Mouse (Mus musculus): ENCODE data around the gene Mef2b. TPM values are rescaled to one million over a fixed set of nuclear protein-coding genes. Genes with fewer than 3 reads are reported as not detected.

Gene Mef2b
- total and polyA plus RNA-seq, 3 experiments: 60.1 to 232 (median 168) TPM

DNA sequence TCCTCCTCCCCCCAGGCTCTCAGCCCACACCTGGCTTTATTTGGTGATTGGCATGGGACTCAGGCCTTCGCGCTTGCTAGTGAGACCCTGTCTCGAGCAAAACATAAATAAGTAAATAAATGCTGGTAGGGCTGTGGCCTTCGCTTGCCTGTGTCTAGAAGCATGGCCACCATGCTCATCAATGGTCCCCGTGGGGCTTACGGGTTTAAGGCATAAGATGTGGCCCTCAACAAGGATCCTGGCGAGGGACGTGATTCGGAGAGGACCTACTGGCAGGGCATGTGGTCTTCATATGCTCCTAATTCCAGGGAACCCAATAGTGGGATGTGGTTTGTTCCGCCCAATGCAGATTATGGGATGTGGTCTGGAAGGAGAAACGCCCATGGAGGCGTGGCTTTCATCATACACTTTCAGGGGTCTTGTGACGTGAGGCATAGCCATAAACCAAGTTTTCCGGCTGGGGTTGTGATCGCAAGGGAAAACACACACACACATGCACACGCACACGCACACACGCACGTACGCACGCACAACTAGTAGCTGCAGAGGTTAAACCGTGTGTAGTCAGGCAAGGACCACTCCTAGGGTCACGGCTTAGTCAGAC lies 28.2 kb upstream of the Mef2b start:
- no peaks in the 10 kb centered on the region for H3K27me3 ChIP-seq (replicated peaks)
- no peak overlapping the region for H3K27ac ChIP-seq (ENCODE audit: insufficient read depth, low read depth)
- no peak overlapping the region for H3K9ac ChIP-seq (ENCODE audit: insufficient read depth, low read depth)
- dilution Hi-C loops (cut with MboI; ENCODE audit: extremely low pct_ligation_motif_present, extremely low pct_unique_long_range_greater_than_20kb, low sequenced_read_pairs) (no loop called here), in situ Hi-C loops (cut with MboI; ENCODE audit: low pct_ligation_motif_present, low pct_unique_long_range_greater_than_20kb, low sequenced_read_pairs) (no loop called here)
- peaks cover 0 to 18% of the 10 kb centered on the region in 2 experiments for H3K36me3 ChIP-seq (replicated peaks in 1 of 2; ENCODE audit: control insufficient read depth in 1 of 2, insufficient read depth in 1 of 2, low read length in 1 of 2)
- no peaks in the 10 kb centered on the region for H3K79me2 ChIP-seq (replicated peaks; ENCODE audit: control insufficient read depth, extremely low read depth, insufficient read depth, poor library complexity, severe bottlenecking)
- TF ChIP-seq EP300 (IDR thresholded peaks at IDR 0.05; ENCODE audit: low read length) (no peak), POLR2AphosphoS2 (IDR thresholded peaks at IDR 0.05; ENCODE audit: low read depth, low read length) (no peak), NRF1 (IDR thresholded peaks at IDR 0.05; ENCODE audit: low read depth, low read length) (no peak), MAZ (IDR thresholded peaks at IDR 0.05; ENCODE audit: low read depth, low read length) (no peak), TBP (conservative IDR thresholded peaks at IDR 0.05; ENCODE audit: low read depth, low read length) (no peak), CTCF (conservative IDR thresholded peaks at IDR 0.05 in 1 of 2, IDR thresholded peaks at IDR 0.05 in 1 of 2; ENCODE audit: low read depth in 2 of 2, low read length in 2 of 2) (no peak), NELFE (IDR thresholded peaks at IDR 0.05; ENCODE audit: low read depth, low read length) (no peak), RCOR1 (conservative IDR thresholded peaks at IDR 0.05; ENCODE audit: low read depth, low read length) (no peak), E2F4 (IDR thresholded peaks at IDR 0.05; ENCODE audit: insufficient replicate concordance, low read depth, low read length) (no peak), ZMIZ1 (IDR thresholded peaks at IDR 0.05; ENCODE audit: low read depth, low read length) (no peak), MEF2A (IDR thresholded peaks at IDR 0.05; ENCODE audit: borderline replicate concordance, low read depth, low read length) (no peak), ELF1 (IDR thresholded peaks at IDR 0.05; ENCODE audit: low read depth, low read length) (no peak), GABPA (IDR thresholded peaks at IDR 0.05; ENCODE audit: insufficient replicate concordance, low read depth, low read length) (no peak)
- peaks cover 10% of the 10 kb centered on the region for H3K9me3 ChIP-seq (replicated peaks; ENCODE audit: low read length)
- no peak for DNase-seq (ENCODE audit: extremely low read depth)
- H3K4me3 ChIP-seq (replicated peaks in 1 of 3; ENCODE audit: low read depth in 2 of 3, low read length in 2 of 3, poor library complexity in 1 of 3): no peak overlapping the region
- no peak overlapping the region for H3K4me2 ChIP-seq (ENCODE audit: insufficient read depth, low read depth, poor library complexity, severe bottlenecking)
- peaks cover 35 to 92% of the 10 kb centered on the region in 2 experiments for H3K4me1 ChIP-seq (ENCODE audit: control insufficient read depth in 1 of 2, insufficient read depth in 2 of 2)

DNA sequence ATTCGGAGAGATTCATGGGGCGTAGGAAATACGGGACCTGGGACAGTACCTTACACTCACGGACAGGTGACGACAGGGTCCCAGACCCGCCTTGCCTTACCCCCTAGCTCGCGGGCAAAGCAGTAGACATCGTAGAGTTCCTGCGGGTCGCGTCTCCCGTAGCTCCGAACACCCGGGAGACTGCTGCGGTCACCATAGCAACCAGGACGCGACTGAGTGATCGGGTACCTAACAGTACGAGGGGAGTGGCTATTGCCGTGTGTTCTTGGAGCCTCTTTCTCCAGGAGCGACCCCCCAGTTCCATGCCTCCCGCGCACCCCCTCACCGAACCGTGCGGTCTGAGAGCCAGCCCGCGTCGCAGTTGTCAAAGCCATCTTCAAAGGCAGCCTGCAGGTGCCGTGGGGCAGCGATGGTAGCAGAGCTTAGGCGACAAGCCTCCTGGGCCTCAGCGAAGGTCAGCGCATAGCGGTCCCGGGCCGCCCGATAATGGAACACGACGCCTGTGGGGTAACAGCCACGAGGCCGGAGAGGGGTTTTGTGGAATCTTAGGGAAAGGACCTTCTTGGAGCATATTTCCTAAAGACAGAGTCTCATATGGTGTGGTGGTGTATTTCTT lies 27.0 kb upstream of the Mef2b start:
- Histone ChIP-seq H3K9me3 (replicated peaks; ENCODE audit: low read length) (peaks cover 10% of the 10 kb centered on the region), H3K4me2 (ENCODE audit: insufficient read depth, low read depth, poor library complexity, severe bottlenecking) (no peak overlapping the region), H3K4me1 (ENCODE audit: control insufficient read depth in 1 of 2, insufficient read depth in 2 of 2) (peaks cover 44 to 92% of the 10 kb centered on the region in 2 experiments), H3K27me3 (replicated peaks) (no peaks in the 10 kb centered on the region), H3K36me3 (replicated peaks in 1 of 2; ENCODE audit: control insufficient read depth in 1 of 2, insufficient read depth in 1 of 2, low read length in 1 of 2) (peaks cover 0 to 8% of the 10 kb centered on the region in 2 experiments), H3K9ac (ENCODE audit: insufficient read depth, low read depth) (no peak overlapping the region), H3K4me3 (replicated peaks in 1 of 3; ENCODE audit: low read depth in 2 of 3, low read length in 2 of 3, poor library complexity in 1 of 3) (no peak overlapping the region), H3K79me2 (replicated peaks; ENCODE audit: control insufficient read depth, extremely low read depth, insufficient read depth, poor library complexity, severe bottlenecking) (no peaks in the 10 kb centered on the region), H3K27ac (ENCODE audit: insufficient read depth, low read depth) (no peak overlapping the region)
- in situ Hi-C loops (cut with MboI; ENCODE audit: low pct_ligation_motif_present, low pct_unique_long_range_greater_than_20kb, low sequenced_read_pairs): no loop called here
- dilution Hi-C loops (cut with MboI; ENCODE audit: extremely low pct_ligation_motif_present, extremely low pct_unique_long_range_greater_than_20kb, low sequenced_read_pairs): no loop called here
- TF ChIP-seq POLR2A (IDR thresholded peaks at IDR 0.05; ENCODE audit: low read depth, low read length) (no peak), GABPA (IDR thresholded peaks at IDR 0.05; ENCODE audit: insufficient replicate concordance, low read depth, low read length) (no peak), BHLHE40 (IDR thresholded peaks at IDR 0.05; ENCODE audit: low read depth, low read length) (no peak), JUN (IDR thresholded peaks at IDR 0.05; ENCODE audit: insufficient read depth, low read depth, low read length) (no peak), IRF4 (IDR thresholded peaks at IDR 0.05; ENCODE audit: low read depth, low read length) (no peak), KAT2A (IDR thresholded peaks at IDR 0.05; ENCODE audit: insufficient replicate concordance, low read length) (no peak), USF1 (IDR thresholded peaks at IDR 0.05; ENCODE audit: low read depth, low read length) (no peak), ZNF384 (IDR thresholded peaks at IDR 0.05; ENCODE audit: low read depth, low read length) (no peak), CHD2 (IDR thresholded peaks at IDR 0.05; ENCODE audit: low read length) (no peak), JUND (conservative IDR thresholded peaks at IDR 0.05; ENCODE audit: low read depth, low read length) (no peak), CHD1 (IDR thresholded peaks at IDR 0.05; ENCODE audit: low read depth, low read length) (no peak), MYC (IDR thresholded peaks at IDR 0.05; ENCODE audit: low read depth, low read length) (no peak), MAX (IDR thresholded peaks at IDR 0.05; ENCODE audit: low read length) (no peak), NRF1 (IDR thresholded peaks at IDR 0.05; ENCODE audit: low read depth, low read length) (no peak), RCOR1 (conservative IDR thresholded peaks at IDR 0.05; ENCODE audit: low read depth, low read length) (no peak), TBP (conservative IDR thresholded peaks at IDR 0.05; ENCODE audit: low read depth, low read length) (no peak)
- no peak for DNase-seq (ENCODE audit: extremely low read depth)
